Comparison of ENCODE assay signal across 22 mouse cellular contexts in genomic region chr15:62395377-62395776, GRCm38 (mm10).
"Had no signal": no experiment of that assay in that cellular context is flagged by ENCODE, and none has a peak within 500 bp of the region (broad histone marks: within the 10 kb centered on the region; RNA-seq: fewer than 3 reads in every experiment).

No protein-coding gene starts in this region.

- ATAC-seq: liver, postnatal 0 days; lung, postnatal 0 days; midbrain, embryonic 13.5 days; midbrain, embryonic 15.5 days had no signal

- H3K27ac ChIP-seq: liver, embryonic 15.5 days; lung, embryonic 15.5 days; macrophage; midbrain, embryonic 13.5 days; midbrain, embryonic 15.5 days; neural tube, embryonic 12.5 days; stomach, embryonic 15.5 days; stomach, postnatal 0 days had no signal

- H3K9me3 ChIP-seq: liver, embryonic 15.5 days; lung, embryonic 15.5 days; megakaryocyte, embryonic 14.5 days; midbrain, embryonic 13.5 days; midbrain, embryonic 15.5 days; neural tube, embryonic 12.5 days; stomach, embryonic 15.5 days had no signal

- H3K36me3 ChIP-seq: liver, embryonic 15.5 days; lung, embryonic 15.5 days; midbrain, embryonic 13.5 days; midbrain, embryonic 15.5 days; neural tube, embryonic 12.5 days; stomach, embryonic 15.5 days had no signal

- H3K4me1 ChIP-seq: liver, embryonic 15.5 days; midbrain, embryonic 13.5 days; midbrain, embryonic 15.5 days; neural tube, embryonic 12.5 days; stomach, embryonic 15.5 days had no signal

- DNase-seq: liver, postnatal 0 days; lung, adult 2 months; lung, postnatal 14 days; lung, postnatal 36 days; retina, postnatal 1 day; right cerebral cortex, adult 18-20 months; right cerebral cortex, postnatal 25 days; right cerebral cortex, postnatal 4 days; spleen, adult 18-20 months; thymus, adult 2 months; thymus, postnatal 25 days; thymus, postnatal 4 days had no signal

- H3K27me3 ChIP-seq: liver, embryonic 15.5 days; lung, embryonic 15.5 days; megakaryocyte, embryonic 14.5 days; midbrain, embryonic 13.5 days; midbrain, embryonic 15.5 days; neural tube, embryonic 12.5 days; stomach, embryonic 15.5 days had no signal

- H3K4me3 ChIP-seq: liver, embryonic 15.5 days; lung, embryonic 15.5 days; megakaryocyte, embryonic 14.5 days; midbrain, embryonic 13.5 days; midbrain, embryonic 15.5 days; neural tube, embryonic 12.5 days; stomach, embryonic 15.5 days had no signal
